Mouse (Mus musculus) lung, postnatal 0 days (tissue): ENCODE measurements around the gene Palm2.
"Not testable (repeated sequence)": the region's sequence is repeated elsewhere in the genome, so short reads cannot be mapped to it uniquely, and the experiment has no call there.

Experiments
- CTCF ChIP-seq: IDR thresholded peaks from 2 replicates; pipeline ENCODE4 v1.5.1; 2016; ENCODE audit warnings: antibody characterized with exemption, mild to moderate bottlenecking
- EP300 ChIP-seq: IDR thresholded peaks from 2 replicates; pipeline ENCODE4 v1.6.1; 2016; ENCODE audit warnings: antibody characterized with exemption, mild to moderate bottlenecking, control low read depth

GRCm38 (mm10) chr4:57413670-57414069, 20.4 kb upstream of the Palm2 start:
- not testable (repeated sequence) for TF ChIP-seq CTCF, EP300
